Mouse (Mus musculus): Measurements from ENCODE around the gene Slc30a5. TPM values are rescaled to one million over a fixed set of nuclear protein-coding genes. Genes with fewer than 3 reads are reported as not detected.

Gene Slc30a5
- polyA plus RNA-seq (2015; fragmentation: Nextera tagmentation; extraction: Ambion mirVana): 34.1 and 38.6 TPM in 2 replicates

DNA sequence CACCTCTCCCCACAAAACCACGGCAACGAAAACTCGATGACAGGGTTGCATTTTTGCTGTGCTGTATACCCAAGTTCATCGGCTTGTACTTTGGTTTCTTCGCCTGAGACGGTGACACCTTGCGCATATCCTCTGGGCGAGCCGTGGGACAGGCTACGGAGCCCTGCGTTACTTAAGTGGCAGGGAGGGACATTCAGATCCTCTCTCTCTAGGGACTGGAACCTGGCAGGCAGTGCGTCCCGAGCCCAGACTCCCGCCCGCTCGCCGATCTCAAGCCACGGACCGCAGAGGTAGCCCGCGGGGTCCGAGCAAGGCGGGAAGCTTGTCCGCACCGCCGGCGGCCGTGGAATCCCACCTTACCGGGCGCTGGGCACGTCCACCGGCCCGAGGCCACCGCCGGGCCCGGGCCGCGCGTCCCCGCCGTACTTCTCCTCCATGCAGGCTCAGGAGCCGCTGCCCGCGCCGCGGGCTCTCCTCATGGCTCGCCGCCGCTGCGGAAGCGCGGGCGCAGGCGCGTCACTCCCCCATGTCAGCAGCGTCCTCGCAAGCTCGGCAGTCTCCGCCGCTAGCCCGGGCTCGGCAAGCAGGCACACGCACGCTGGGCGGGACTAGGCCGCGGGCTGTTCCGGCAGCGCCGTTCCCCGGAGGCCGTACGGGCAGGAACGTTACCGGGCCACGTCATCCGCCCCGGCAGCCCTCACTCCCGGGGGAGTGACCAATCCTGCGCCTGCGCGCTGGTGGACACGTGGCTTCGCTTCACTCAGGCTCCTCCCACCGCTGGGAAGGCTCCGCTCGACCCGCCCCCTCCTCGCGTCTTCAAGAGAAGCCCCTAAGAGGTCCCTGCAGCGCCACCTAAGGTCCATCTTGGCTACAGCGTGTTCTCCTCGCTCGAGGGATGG lies at the start of gene Slc30a5:
Slc30a5 (minus strand) TSS at position 687 of the 899 bp plus-strand sequence.
- Histone ChIP-seq H3K27me3 (replicated peaks) (no peaks in the 10 kb centered on the region), H3K4me3 (replicated peaks) (peak within 1 kb of the TSS; percentile 83), H3K9me3 (replicated peaks) (no peaks in the 10 kb centered on the region), H3K4me2 (peak within 1 kb of the TSS; percentile 81), H3K4me1 (peaks cover 24% of the 10 kb centered on the region), H3K9ac (replicated peaks) (peak within 1 kb of the TSS; percentile 92), H3K36me3 (peaks cover 2% of the 10 kb centered on the region; the same call in 1 of the 2 replicates), H3K27ac (replicated peaks) (peak within 1 kb of the TSS; percentile 95)
- ATAC-seq (ENCODE audit: low FRiP score): peak; percentile 98
- under 1% methylated on average over 90 of the region's 94 CpGs for WGBS

DNA sequence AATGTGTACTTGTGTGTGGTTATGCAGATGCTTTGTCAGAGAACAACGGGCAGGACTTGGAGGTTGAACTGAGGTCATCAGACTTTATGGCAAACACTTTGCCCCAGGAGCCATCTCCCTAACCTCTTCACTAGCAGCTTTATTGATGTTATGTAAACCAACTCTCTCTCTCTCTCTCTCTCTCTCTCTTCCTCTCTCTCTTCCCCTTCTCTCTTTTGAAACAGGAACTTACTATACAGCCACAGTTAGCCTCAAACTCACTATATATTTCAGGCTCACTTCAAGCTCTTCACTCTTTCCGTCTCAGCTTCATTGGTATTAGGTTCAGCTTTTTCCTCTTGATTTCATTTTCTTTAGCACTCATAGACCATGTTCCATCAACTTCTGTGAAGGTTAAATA lies 48.7 kb upstream of the Slc30a5 start:
- Histone ChIP-seq H3K4me2 (no peak overlapping the region), H3K27ac (replicated peaks) (no peak overlapping the region), H3K9ac (replicated peaks) (no peak overlapping the region), H3K4me3 (replicated peaks) (no peak overlapping the region), H3K27me3 (replicated peaks) (no peaks in the 10 kb centered on the region), H3K36me3 (no peaks in the 10 kb centered on the region), H3K4me1 (no peaks in the 10 kb centered on the region), H3K9me3 (replicated peaks) (no peaks in the 10 kb centered on the region)
- no peak for ATAC-seq (ENCODE audit: low FRiP score)
- WGBS: 73% methylated on average over 2 of the region's 2 CpGs

GRCm38 (mm10) chr13:100879806-100880205 lies 46.6 kb upstream of the Slc30a5 start:
- H3K9me3 ChIP-seq (replicated peaks): no peaks in the 10 kb centered on the region
- ATAC-seq (ENCODE audit: low FRiP score): no peak
- 60% methylated on average over 3 of the region's 3 CpGs for WGBS
- no peak overlapping the region for H3K9ac ChIP-seq (replicated peaks)
- H3K4me3 ChIP-seq (replicated peaks): no peak overlapping the region
- no peaks in the 10 kb centered on the region for H3K27me3 ChIP-seq (replicated peaks)
- no peaks in the 10 kb centered on the region for H3K36me3 ChIP-seq
- H3K4me2 ChIP-seq: no peak overlapping the region
- no peak overlapping the region for H3K27ac ChIP-seq (replicated peaks)
- peaks cover 4% of the 10 kb centered on the region; the same call in 1 of the 2 replicates for H3K4me1 ChIP-seq

DNA sequence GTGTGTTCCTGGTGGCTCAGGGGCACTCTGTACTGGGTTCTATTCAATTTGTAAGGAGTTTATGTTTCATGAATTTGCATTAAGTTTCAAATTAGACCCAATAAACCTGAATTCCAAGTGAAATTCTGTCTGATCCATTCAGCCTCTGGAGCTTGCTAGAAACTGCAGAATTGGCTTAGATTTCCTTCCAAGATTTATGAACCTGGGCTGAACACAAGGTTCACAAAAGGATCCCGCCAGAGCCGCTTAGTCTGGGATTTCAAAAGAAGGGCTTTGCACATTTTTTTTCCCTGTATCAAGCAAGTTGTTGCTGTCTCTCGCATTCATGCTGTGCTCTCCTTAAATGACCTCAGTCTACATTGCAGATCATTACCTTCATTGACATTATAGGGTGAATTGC lies 46.1 kb upstream of the Slc30a5 start:
- 17% methylated on average over 3 of the region's 3 CpGs for WGBS
- Histone ChIP-seq H3K4me1 (peaks cover 8% of the 10 kb centered on the region; the same call in 1 of the 2 replicates), H3K27me3 (replicated peaks) (no peaks in the 10 kb centered on the region), H3K4me2 (no peak overlapping the region), H3K27ac (replicated peaks) (no peak overlapping the region), H3K36me3 (no peaks in the 10 kb centered on the region), H3K4me3 (replicated peaks) (no peak overlapping the region), H3K9me3 (replicated peaks) (no peaks in the 10 kb centered on the region), H3K9ac (replicated peaks) (no peak overlapping the region)
- ATAC-seq (ENCODE audit: low FRiP score): no peak

- ATAC-seq (ENCODE audit: low FRiP score): no peak
- no peaks in the 10 kb centered on the region for H3K36me3 ChIP-seq
- 85% methylated on average over 3 of the region's 3 CpGs for WGBS
- H3K4me1 ChIP-seq: peaks cover 8% of the 10 kb centered on the region; the same call in 1 of the 2 replicates
- H3K27ac ChIP-seq (replicated peaks): no peak overlapping the region
- H3K27me3 ChIP-seq (replicated peaks): no peaks in the 10 kb centered on the region
- H3K9me3 ChIP-seq (replicated peaks): no peaks in the 10 kb centered on the region
- no peak overlapping the region for H3K4me3 ChIP-seq (replicated peaks)
- no peak overlapping the region for H3K4me2 ChIP-seq
- no peak overlapping the region for H3K9ac ChIP-seq (replicated peaks)
Measured at GRCm38 (mm10) chr13:100878264-100878663, 45.0 kb upstream of the Slc30a5 start.

GRCm38 (mm10) chr13:100877703-100878102 lies 44.5 kb upstream of the Slc30a5 start:
- Histone ChIP-seq H3K9ac (replicated peaks) (no peak overlapping the region), H3K4me1 (peaks cover 8% of the 10 kb centered on the region; the same call in 1 of the 2 replicates), H3K9me3 (replicated peaks) (no peaks in the 10 kb centered on the region), H3K4me3 (replicated peaks) (no peak overlapping the region), H3K36me3 (no peaks in the 10 kb centered on the region), H3K4me2 (no peak overlapping the region), H3K27me3 (replicated peaks) (no peaks in the 10 kb centered on the region), H3K27ac (replicated peaks) (no peak overlapping the region)
- WGBS: 89% methylated on average over 3 of the region's 3 CpGs
- no peak for ATAC-seq (ENCODE audit: low FRiP score)

DNA sequence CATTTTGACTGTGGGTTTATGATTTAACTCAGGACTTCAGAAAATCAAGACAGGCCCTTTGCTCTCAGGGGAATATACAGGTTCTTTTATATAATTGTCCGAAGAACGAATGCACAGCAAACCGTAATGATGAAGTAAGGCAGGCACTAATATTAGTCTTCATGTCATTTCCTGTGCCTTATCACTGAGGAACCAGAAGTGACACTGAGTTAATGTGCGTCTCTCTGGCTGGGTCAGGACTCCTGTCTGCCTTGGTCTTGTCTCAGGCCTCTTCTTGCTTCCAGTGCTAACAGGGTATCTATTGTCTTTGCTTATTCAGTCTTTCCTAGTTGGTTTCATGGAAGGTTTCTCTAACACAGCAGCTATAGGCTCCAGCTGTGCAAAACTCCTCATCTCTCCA lies 41.9 kb upstream of the Slc30a5 start:
- Histone ChIP-seq H3K9me3 (replicated peaks) (no peaks in the 10 kb centered on the region), H3K9ac (replicated peaks) (no peak overlapping the region), H3K36me3 (no peaks in the 10 kb centered on the region), H3K27me3 (replicated peaks) (no peaks in the 10 kb centered on the region), H3K27ac (replicated peaks) (peak overlapping the region; percentile 54; the same call in 1 of the 2 replicates), H3K4me3 (replicated peaks) (no peak overlapping the region), H3K4me1 (peaks cover 17% of the 10 kb centered on the region), H3K4me2 (no peak overlapping the region)
- ATAC-seq (ENCODE audit: low FRiP score): no peak
- WGBS: 48% methylated on average over 4 of the region's 4 CpGs

DNA sequence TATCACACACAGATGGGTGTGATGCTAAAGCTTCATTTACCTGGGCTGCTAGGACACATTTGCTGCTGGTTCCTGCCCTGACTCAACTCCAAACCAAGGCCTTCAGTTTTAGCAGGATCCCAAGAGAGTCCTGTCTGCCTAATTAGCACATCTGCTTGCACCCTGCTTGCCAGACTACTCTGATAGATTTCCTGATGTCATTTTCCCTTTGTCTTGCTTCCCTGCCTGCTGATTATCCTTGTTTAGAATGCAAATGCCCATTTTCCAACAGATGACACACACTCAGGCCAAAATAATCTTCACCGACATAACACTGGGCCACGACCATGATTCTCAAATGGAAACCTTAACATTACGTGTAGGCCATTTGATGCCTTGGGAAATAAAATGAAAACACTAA lies 41.4 kb upstream of the Slc30a5 start:
- Histone ChIP-seq H3K27me3 (replicated peaks) (no peaks in the 10 kb centered on the region), H3K9ac (replicated peaks) (no peak overlapping the region), H3K4me2 (no peak overlapping the region), H3K36me3 (no peaks in the 10 kb centered on the region), H3K4me3 (replicated peaks) (no peak overlapping the region), H3K27ac (replicated peaks) (peak overlapping the region; percentile 54; the same call in 1 of the 2 replicates), H3K9me3 (replicated peaks) (no peaks in the 10 kb centered on the region), H3K4me1 (peaks cover 17% of the 10 kb centered on the region)
- WGBS: 40% methylated on average over 3 of the region's 3 CpGs
- no peak for ATAC-seq (ENCODE audit: low FRiP score)

DNA sequence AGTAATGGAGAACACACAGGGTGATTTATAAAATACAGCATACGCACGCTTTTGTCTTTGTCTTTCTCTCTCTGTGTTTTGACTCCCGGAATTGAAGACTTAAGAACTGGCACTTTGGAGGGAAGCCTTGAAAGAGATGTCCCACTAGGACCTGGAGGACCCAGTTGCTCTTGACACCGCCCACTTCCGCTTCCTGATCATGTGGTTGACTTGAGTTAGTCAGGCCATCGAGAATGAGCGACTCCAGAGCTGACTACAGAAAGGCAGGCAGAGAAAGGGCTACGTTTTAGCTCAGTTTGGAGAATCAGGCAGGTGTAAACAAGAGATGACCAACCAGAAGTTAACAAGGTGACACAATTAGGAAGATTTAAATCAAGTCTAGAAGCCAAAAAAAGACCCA lies 40.3 kb upstream of the Slc30a5 start:
- Histone ChIP-seq H3K27me3 (replicated peaks) (no peaks in the 10 kb centered on the region), H3K4me3 (replicated peaks) (no peak overlapping the region), H3K9ac (replicated peaks) (no peak overlapping the region), H3K4me2 (no peak overlapping the region), H3K27ac (replicated peaks) (no peak overlapping the region), H3K9me3 (replicated peaks) (no peaks in the 10 kb centered on the region), H3K36me3 (no peaks in the 10 kb centered on the region), H3K4me1 (peaks cover 17% of the 10 kb centered on the region)
- no peak for ATAC-seq (ENCODE audit: low FRiP score)
- WGBS: 86% methylated on average over 8 of the region's 8 CpGs

GRCm38 (mm10) chr13:100871445-100872171 lies 38.4 kb upstream of the Slc30a5 start:
- Histone ChIP-seq H3K4me2 (no peak overlapping the region), H3K27ac (replicated peaks) (peak overlapping the region; percentile 60)
- WGBS: 19% methylated on average over 11 of the region's 11 CpGs

DNA sequence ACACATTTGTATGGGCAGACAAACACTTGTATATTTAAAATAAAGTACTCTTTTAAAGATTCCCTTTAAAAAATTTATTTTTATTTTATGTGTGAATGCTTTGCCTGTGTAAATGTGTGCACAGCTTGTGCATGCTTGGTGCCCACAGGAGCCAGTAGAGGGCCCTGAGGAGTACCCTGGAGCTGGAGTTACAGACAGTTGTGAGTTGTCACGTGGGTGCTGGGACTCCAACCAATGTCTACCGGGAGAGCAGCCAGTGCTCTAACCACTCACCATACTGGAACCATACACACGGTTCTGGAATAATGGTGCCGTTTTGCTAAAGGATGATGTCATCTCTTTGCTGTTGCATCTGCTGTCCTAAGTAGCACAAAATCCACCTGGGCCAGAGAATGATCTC lies 36.6 kb upstream of the Slc30a5 start:
- Histone ChIP-seq H3K36me3 (no peaks in the 10 kb centered on the region), H3K4me3 (replicated peaks) (no peak overlapping the region), H3K9me3 (replicated peaks) (no peaks in the 10 kb centered on the region), H3K4me2 (no peak overlapping the region), H3K27me3 (replicated peaks) (no peaks in the 10 kb centered on the region), H3K27ac (replicated peaks) (no peak overlapping the region), H3K9ac (replicated peaks) (no peak overlapping the region), H3K4me1 (peaks cover 13% of the 10 kb centered on the region)
- ATAC-seq (ENCODE audit: low FRiP score): no peak
- WGBS: 82% methylated on average over 4 of the region's 4 CpGs

More at GRCm38 (mm10) chr13:100871445-100872171, 38.4 kb upstream of the Slc30a5 start:
- Histone ChIP-seq H3K27me3 (replicated peaks) (no peaks in the 10 kb centered on the region), H3K4me3 (replicated peaks) (no peak overlapping the region), H3K4me1 (peaks cover 17% of the 10 kb centered on the region), H3K9me3 (replicated peaks) (no peaks in the 10 kb centered on the region), H3K36me3 (no peaks in the 10 kb centered on the region), H3K9ac (replicated peaks) (no peak overlapping the region)
- peak; percentile 58; the same call in 1 of the 2 replicates for ATAC-seq (ENCODE audit: low FRiP score)
